Comparison of ENCODE assay signal across 8 mouse cellular contexts in the genomic region with DNA sequence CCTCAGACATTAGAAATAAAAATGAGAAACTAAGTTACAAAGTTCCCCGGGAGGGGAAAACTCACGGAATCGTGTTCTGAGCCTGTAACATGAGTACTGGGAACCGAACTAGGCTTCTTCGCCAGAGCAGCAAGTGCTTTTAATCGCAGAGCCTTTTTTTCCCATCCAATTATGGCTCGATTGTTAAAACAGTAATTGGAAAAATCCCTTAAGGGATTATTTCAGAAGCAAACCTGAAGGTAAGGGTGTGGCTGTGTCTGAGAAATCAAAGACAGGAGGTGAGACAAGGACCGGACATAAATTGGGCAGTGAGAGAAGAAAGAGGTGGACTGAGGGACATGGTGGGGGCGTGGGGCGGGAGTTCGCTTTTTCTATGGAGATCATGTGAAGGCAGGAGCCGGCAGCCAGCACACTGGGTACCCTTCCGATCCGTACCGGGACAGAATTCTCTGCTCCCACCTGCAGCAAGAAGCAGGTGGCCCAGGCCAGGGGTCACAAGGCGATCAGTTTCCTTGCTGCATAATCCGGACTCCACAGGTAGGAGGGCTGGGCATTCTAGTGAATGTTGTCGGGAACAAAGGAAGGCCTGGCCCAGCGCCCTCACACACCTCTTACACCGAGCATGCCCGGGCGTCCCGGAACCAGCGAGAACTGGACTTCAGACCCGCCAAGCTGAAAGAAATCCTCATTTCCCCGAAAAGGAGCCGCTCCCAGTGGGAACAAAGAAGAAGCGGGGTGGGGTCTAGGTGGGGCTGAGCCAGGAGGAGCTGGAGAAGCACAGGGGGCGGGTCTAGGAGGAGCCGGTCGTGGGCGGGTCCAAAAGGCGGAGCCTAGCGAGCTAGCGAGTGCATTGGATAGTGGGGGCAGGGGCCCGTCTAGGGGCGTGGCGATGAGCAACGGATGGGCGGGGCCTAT. TPM values are rescaled to one million over a fixed set of nuclear protein-coding genes. Genes with fewer than 3 reads are reported as not detected.
DNase-seq lines count a peak whose midpoint lies in the region; ATAC-seq lines count a peak whose summit lies in the region.

No protein-coding gene starts in this region.

- under 1% methylated on average over 40 of the region's 40 CpGs for WGBS in embryonic facial prominence, embryonic 12.5 days
- WGBS in limb, embryonic 10.5 days: 3% methylated on average over 40 of the region's 40 CpGs
- 3% methylated on average over 40 of the region's 40 CpGs for WGBS in midbrain, embryonic 12.5 days

- H3K4me1 ChIP-seq in embryonic facial prominence, embryonic 12.5 days: 0 out of 2 replicates have a peak, but pooled peaks cover 2% of the 10 kb centered on the region
- H3K4me1 ChIP-seq in limb, embryonic 10.5 days: peaks cover 17% of the 10 kb centered on the region
- H3K4me1 ChIP-seq in midbrain, embryonic 12.5 days: peaks cover 12% of the 10 kb centered on the region

- H3K27ac ChIP-seq in embryonic facial prominence, embryonic 12.5 days: peak overlapping the region; percentile 81
- H3K27ac ChIP-seq in limb, embryonic 10.5 days: peak overlapping the region; percentile 95
- H3K27ac ChIP-seq in midbrain, embryonic 12.5 days (replicated peaks): peak overlapping the region; percentile 81

- peak; percentile 95 for ATAC-seq in embryonic facial prominence, embryonic 12.5 days (ENCODE audit: insufficient number of reproducible peaks, insufficient read depth, low FRiP score, low TSS enrichment)
- ATAC-seq in midbrain, embryonic 12.5 days (ENCODE audit: low FRiP score, low read depth): peak; percentile 98

- H3K9ac ChIP-seq in embryonic facial prominence, embryonic 12.5 days: peak overlapping the region; percentile 78
- peak overlapping the region; percentile 76 for H3K9ac ChIP-seq in midbrain, embryonic 12.5 days (replicated peaks)

- H3K4me2 ChIP-seq in embryonic facial prominence, embryonic 12.5 days (replicated peaks): peak overlapping the region; percentile 66
- peak overlapping the region; percentile 80 for H3K4me2 ChIP-seq in midbrain, embryonic 12.5 days (replicated peaks)

- peak; percentile 88 for DNase-seq in 3134 (ENCODE audit: extremely low read depth, insufficient read length, low spot score)
- peak; percentile 98 for DNase-seq in adrenal gland, postnatal 36 days
- peak; percentile 94 for DNase-seq in heart, adult 18-20 months
- DNase-seq in kidney, adult 18-20 months: peak; percentile 98
- peak; percentile 98 for DNase-seq in limb, embryonic 10.5 days (ENCODE audit: low spot score)
- DNase-seq in skeletal muscle tissue, adult 2 months (ENCODE audit: low read depth, low spot score): peak; percentile 63

- H3K27me3 ChIP-seq in embryonic facial prominence, embryonic 12.5 days: no peaks in the 10 kb centered on the region
- H3K27me3 ChIP-seq in limb, embryonic 10.5 days (ENCODE audit: low read depth, poor library complexity, severe bottlenecking): no peaks in the 10 kb centered on the region
- no peaks in the 10 kb centered on the region for H3K27me3 ChIP-seq in midbrain, embryonic 12.5 days

- no peaks in the 10 kb centered on the region for H3K36me3 ChIP-seq in embryonic facial prominence, embryonic 12.5 days
- H3K36me3 ChIP-seq in limb, embryonic 10.5 days: no peaks in the 10 kb centered on the region
- H3K36me3 ChIP-seq in midbrain, embryonic 12.5 days: no peaks in the 10 kb centered on the region

- no peaks in the 10 kb centered on the region for H3K9me3 ChIP-seq in embryonic facial prominence, embryonic 12.5 days
- no peaks in the 10 kb centered on the region for H3K9me3 ChIP-seq in limb, embryonic 10.5 days (replicated peaks)
- no peaks in the 10 kb centered on the region for H3K9me3 ChIP-seq in midbrain, embryonic 12.5 days

- H3K4me3 ChIP-seq in embryonic facial prominence, embryonic 12.5 days: peak overlapping the region; percentile 59
- H3K4me3 ChIP-seq in limb, embryonic 10.5 days: peak overlapping the region; percentile 66
- peak overlapping the region; percentile 69 for H3K4me3 ChIP-seq in midbrain, embryonic 12.5 days

RNA-seq across cellular contexts. Expression of gene Nkain1, which starts 54.1 kb away (rescaled TPM):
- 1 to 10 TPM; 7.0 to 9.9 TPM for total RNA-seq in adrenal gland, postnatal 36 days (2021)
- polyA plus RNA-seq in embryonic facial prominence, embryonic 12.5 days (2016; fragmentation: Nextera tagmentation; extraction: Ambion mirVana): 4.4 and 5.8 TPM in 2 replicates
- 1 to 10 TPM; 6.6 to 9.9 TPM for total RNA-seq in heart, adult 18-20 months (2021)
- 4.4 and 4.8 TPM in 2 replicates for polyA plus RNA-seq in limb, embryonic 10.5 days (2016; fragmentation: Nextera tagmentation; extraction: Ambion mirVana)
- polyA plus RNA-seq in midbrain, embryonic 12.5 days (2016; fragmentation: Nextera tagmentation; extraction: Ambion mirVana): 16.6 and 17.0 TPM in 2 replicates

Comparison
In these comparisons a context has a peak if more than half of its experiments do, and no peak if none do; other contexts are left out.
1. Peak in every context shown above with its lines: DNase-seq, ATAC-seq, H3K4me3 ChIP-seq and H3K27ac ChIP-seq.